Mouse (Mus musculus) forebrain, embryonic 11.5 days (tissue): ENCODE results near the gene Adm2. TPM values are rescaled to one million over a fixed set of nuclear protein-coding genes. Genes with fewer than 3 reads are reported as not detected.

ENCODE experiments used
- ATAC-seq: fragments of 200-750 bp; cut with Nextera tagmentation; replicated peaks from 2 replicates; pipeline ENCODE4 v1.8.0; 2017; ENCODE audit warnings: moderate TSS enrichment; ENCODE audit not compliant: low FRiP score
- DNase-seq: peaks from one replicate; pipeline ENCODE4 v3.0.0-alpha.2; 2017; ENCODE audit warnings: low spot score
- H3K27ac ChIP-seq: fragments of 300-500 bp; sonication (generic); 2 replicates; pipeline ENCODE4 v1.5.1; 2014; ENCODE audit warnings: low read depth, low read length
- H3K27me3 ChIP-seq: fragments of 300-500 bp; sonication (generic); 2 replicates; pipeline ENCODE4 v1.6.1; 2014; ENCODE audit warnings: mild to moderate bottlenecking, low read length, mixed read lengths; ENCODE audit not compliant: control insufficient read depth, insufficient read depth
- H3K36me3 ChIP-seq: fragments of 300-500 bp; sonication (generic); 2 replicates; pipeline ENCODE4 v1.6.1; 2014; ENCODE audit warnings: mild to moderate bottlenecking, low read length, moderate library complexity, mixed read lengths; ENCODE audit not compliant: control insufficient read depth, insufficient read depth
- H3K4me1 ChIP-seq: fragments of 300-500 bp; sonication (generic); replicated peaks from 2 replicates; pipeline ENCODE4 v1.6.1; 2014; ENCODE audit warnings: low read length, mixed read lengths; ENCODE audit not compliant: control insufficient read depth, insufficient read depth
- H3K4me2 ChIP-seq: fragments of 300-500 bp; sonication (generic); 2 replicates; pipeline ENCODE4 v1.6.1; 2014; ENCODE audit warnings: low read depth, mild to moderate bottlenecking, low read length, moderate library complexity, mixed read lengths; ENCODE audit not compliant: severe bottlenecking
- H3K4me3 ChIP-seq: fragments of 300-500 bp; sonication (generic); 2 replicates; pipeline ENCODE4 v1.5.1; 2014; ENCODE audit warnings: low read depth, low read length
- H3K9ac ChIP-seq: fragments of 300-500 bp; sonication (generic); 2 replicates; pipeline ENCODE4 v1.6.1; 2014; ENCODE audit warnings: low read length
- H3K9me3 ChIP-seq: fragments of 300-500 bp; sonication (generic); 2 replicates; pipeline ENCODE4 v1.6.1; 2016; ENCODE audit warnings: low read length, mixed read lengths; ENCODE audit not compliant: control insufficient read depth
- WGBS: fragments of 180-500 bp; shearing (Covaris S2); extraction: QIAGEN DNeasy Blood & Tissue Kit; methylation state at CpG from one replicate; pipeline ENCODE4 v1.1.7; 2014; 5-methylcytosine and 5-hydroxymethylcytosine counted together
- polyA plus RNA-seq: library from polyadenylated mRNA; unstranded; fragments of >200 nt; fragmentation: Nextera tagmentation; extraction: Ambion mirVana; gene quantifications from 2 replicates; pipeline ENCODE4 v1.2.1, GENCODE M21; 2014

Gene Adm2
- polyA plus RNA-seq, 1 experiment from 2014 or later: 0.15 TPM

DNA sequence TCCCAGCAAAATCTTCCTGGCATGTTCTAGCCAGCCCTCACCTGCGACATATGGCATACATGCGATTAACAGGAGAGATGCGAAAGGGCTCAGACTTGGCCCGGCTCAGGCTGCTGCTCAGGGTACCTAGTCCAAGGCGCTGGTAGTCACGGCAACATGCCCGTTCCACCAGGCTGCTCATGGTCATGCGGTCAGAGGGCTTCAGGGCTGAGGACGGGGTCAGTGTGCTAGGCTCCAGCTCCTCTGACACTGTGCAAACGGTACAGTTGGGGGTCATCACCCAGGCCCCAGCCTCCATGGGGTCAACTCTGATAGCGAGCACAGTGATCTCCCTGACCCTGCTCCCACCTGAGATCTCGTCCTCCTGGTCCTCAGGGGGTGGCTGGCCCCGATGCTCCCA, 22.3 kb upstream of the Adm2 start:
- Histone ChIP-seq H3K9ac (no peak overlapping the region), H3K36me3 (peaks cover 10% of the 10 kb centered on the region), H3K9me3 (no peaks in the 10 kb centered on the region), H3K4me2 (no peak overlapping the region), H3K4me1 (no peaks in the 10 kb centered on the region), H3K27me3 (no peaks in the 10 kb centered on the region), H3K4me3 (no peak overlapping the region), H3K27ac (no peak overlapping the region)
- ATAC-seq (no peak), DNase-seq (no peak)
- 91% methylated on average over 13 of the region's 13 CpGs for WGBS

- WGBS: 96% methylated on average over 8 of the region's 8 CpGs
- H3K4me2 ChIP-seq: no peak overlapping the region
- H3K36me3 ChIP-seq: peaks cover 10% of the 10 kb centered on the region
- DNase-seq: no peak
- no peak for ATAC-seq
- H3K9me3 ChIP-seq: no peaks in the 10 kb centered on the region
- no peak overlapping the region for H3K9ac ChIP-seq
- no peak overlapping the region for H3K4me3 ChIP-seq
- H3K4me1 ChIP-seq: no peaks in the 10 kb centered on the region
- no peaks in the 10 kb centered on the region for H3K27me3 ChIP-seq
- H3K27ac ChIP-seq: no peak overlapping the region
These were observed 21.9 kb upstream of the Adm2 start for GRCm38 (mm10) chr15:89300600-89300999.

DNA sequence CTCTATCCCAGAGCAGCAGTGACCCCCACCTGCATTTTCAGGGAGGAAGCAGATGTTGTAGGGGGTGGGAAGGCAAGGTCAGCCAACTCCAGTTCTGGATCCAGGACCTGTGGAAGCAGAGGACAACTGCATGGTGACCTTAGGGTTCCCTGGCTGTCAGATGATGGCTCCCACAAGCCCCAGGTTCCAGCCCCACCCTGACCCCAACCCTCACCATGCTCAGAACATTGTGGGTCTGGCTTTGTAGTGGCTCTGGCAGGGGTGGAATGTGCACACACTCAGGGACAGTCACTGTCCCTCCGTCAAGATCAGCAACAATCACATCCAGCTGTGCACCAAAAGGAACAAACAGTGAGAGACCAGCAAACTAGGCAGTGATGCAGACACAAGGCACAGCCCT, 16.6 kb upstream of the Adm2 start:
- 72% methylated on average over 1 of the region's 1 CpGs for WGBS
- no peak overlapping the region for H3K4me3 ChIP-seq
- DNase-seq: no peak
- H3K27me3 ChIP-seq: no peaks in the 10 kb centered on the region
- H3K4me1 ChIP-seq: no peaks in the 10 kb centered on the region
- H3K27ac ChIP-seq: no peak overlapping the region
- H3K36me3 ChIP-seq: peaks cover 11% of the 10 kb centered on the region
- no peak overlapping the region for H3K9ac ChIP-seq
- no peaks in the 10 kb centered on the region for H3K9me3 ChIP-seq
- ATAC-seq: no peak
- H3K4me2 ChIP-seq: no peak overlapping the region

DNA sequence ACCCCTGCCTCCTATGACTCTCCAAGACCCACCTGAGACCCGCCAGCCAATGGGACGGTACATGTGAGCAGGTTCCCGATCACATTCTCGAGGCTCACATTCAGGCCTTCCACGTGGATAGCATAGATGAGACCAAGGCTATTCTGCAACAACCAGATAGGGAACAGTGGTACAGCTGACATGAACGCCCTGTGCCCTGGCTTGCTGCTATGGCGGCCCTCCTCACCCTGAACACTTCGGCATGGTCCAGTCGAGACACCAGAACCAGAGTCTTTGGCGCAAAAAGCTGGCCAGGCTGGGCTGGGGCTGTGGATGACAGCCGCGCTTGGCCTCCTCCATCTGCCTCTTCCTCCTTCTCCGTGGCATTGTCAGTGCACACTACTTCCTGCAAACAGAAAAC, 15.1 kb upstream of the Adm2 start:
- H3K4me3 ChIP-seq: no peak overlapping the region
- H3K9me3 ChIP-seq: no peaks in the 10 kb centered on the region
- H3K9ac ChIP-seq: no peak overlapping the region
- no peaks in the 10 kb centered on the region for H3K27me3 ChIP-seq
- no peak overlapping the region for H3K4me2 ChIP-seq
- no peak for ATAC-seq
- peaks cover 4% of the 10 kb centered on the region for H3K36me3 ChIP-seq
- no peak overlapping the region for H3K27ac ChIP-seq
- 92% methylated on average over 13 of the region's 13 CpGs for WGBS
- no peaks in the 10 kb centered on the region for H3K4me1 ChIP-seq
- no peak for DNase-seq

DNA sequence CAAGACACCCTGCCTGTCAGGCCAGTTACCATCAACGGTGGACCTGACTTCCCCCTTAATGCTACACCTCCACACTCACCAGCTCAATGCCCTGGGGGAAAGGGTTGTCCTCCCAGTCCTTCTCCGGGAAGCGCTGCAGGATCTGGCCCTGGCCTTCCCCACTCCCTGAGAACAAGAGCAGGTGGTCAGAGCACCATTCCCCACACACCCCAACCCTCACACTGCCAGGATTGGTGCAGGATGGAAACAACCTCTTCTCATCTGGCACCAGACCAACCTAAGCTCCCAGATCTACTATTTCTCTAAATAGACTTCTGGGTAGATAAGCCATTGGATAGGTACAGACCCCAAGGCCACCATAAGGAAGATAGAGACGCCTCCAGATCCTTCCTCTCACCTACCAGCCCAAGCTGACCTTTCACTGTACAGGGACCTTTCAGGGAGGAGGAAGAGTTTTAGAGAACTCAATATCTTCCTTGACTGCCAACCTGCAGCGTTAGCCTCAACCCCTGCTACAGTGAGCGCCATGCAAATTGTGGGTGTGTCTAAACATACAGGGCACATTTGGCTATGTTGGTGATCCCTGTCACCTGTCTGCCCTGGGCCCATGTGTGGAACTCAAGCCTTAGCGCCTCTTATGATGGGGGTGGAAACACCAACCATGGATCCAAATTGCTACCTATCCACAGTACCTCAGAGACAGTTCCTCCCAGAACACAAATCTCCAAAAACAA, 13.9 kb upstream of the Adm2 start:
- Histone ChIP-seq H3K27ac (no peak overlapping the region), H3K4me3 (no peak overlapping the region), H3K36me3 (peaks cover 4% of the 10 kb centered on the region), H3K27me3 (no peaks in the 10 kb centered on the region), H3K9ac (no peak overlapping the region), H3K9me3 (no peaks in the 10 kb centered on the region), H3K4me1 (peaks cover 2% of the 10 kb centered on the region; the same call in 1 of the 2 replicates), H3K4me2 (no peak overlapping the region)
- 89% methylated on average over 7 of the region's 7 CpGs for WGBS
- ATAC-seq (no peak), DNase-seq (peak; percentile 34)

- H3K9me3 ChIP-seq: no peaks in the 10 kb centered on the region
- H3K4me2 ChIP-seq: no peak overlapping the region
- 84% methylated on average over 6 of the region's 6 CpGs for WGBS
- peaks cover 4% of the 10 kb centered on the region for H3K36me3 ChIP-seq
- DNase-seq (no peak), ATAC-seq (no peak)
- no peak overlapping the region for H3K4me3 ChIP-seq
- H3K27ac ChIP-seq: no peak overlapping the region
- H3K4me1 ChIP-seq: peaks cover 8% of the 10 kb centered on the region; the same call in 1 of the 2 replicates
- H3K9ac ChIP-seq: no peak overlapping the region
- no peaks in the 10 kb centered on the region for H3K27me3 ChIP-seq
These were observed 12.5 kb upstream of the Adm2 start for GRCm38 (mm10) chr15:89309962-89310498.

DNA sequence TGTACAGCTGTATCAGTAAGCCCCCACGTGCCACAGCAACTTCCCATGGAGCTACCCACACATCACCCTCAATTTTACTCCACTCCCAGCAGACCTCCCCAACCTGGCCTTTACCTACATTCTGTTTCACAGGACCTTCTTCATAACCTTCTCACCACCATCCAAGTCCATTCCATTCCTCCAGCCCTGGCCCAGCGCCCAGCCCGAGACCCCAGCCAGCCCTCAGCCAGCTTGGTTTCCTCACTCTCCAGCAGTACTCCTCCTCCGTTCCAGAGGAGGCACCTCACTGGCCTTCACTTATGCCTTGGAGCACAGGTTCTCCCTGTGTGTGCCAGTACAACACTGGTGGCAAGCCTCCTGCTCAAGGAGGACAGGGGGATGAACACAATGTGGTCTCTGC, 9.2 kb upstream of the Adm2 start:
- no peaks in the 10 kb centered on the region for H3K9me3 ChIP-seq
- no peaks in the 10 kb centered on the region for H3K36me3 ChIP-seq
- peaks cover 11% of the 10 kb centered on the region; the same call in 1 of the 2 replicates for H3K4me1 ChIP-seq
- H3K9ac ChIP-seq: no peak overlapping the region
- ATAC-seq (no peak), DNase-seq (no peak)
- H3K27ac ChIP-seq: no peak overlapping the region
- no peak overlapping the region for H3K4me3 ChIP-seq
- WGBS: 79% methylated on average over 4 of the region's 4 CpGs
- H3K27me3 ChIP-seq: no peaks in the 10 kb centered on the region
- H3K4me2 ChIP-seq: peak overlapping the region; percentile 18; the same call in 1 of the 2 replicates

GRCm38 (mm10) chr15:89314107-89314506, 8.4 kb upstream of the Adm2 start:
- no peak overlapping the region for H3K27ac ChIP-seq
- H3K9me3 ChIP-seq: no peaks in the 10 kb centered on the region
- no peaks in the 10 kb centered on the region for H3K36me3 ChIP-seq
- H3K9ac ChIP-seq: peak overlapping the region; percentile 88
- no peak for DNase-seq
- H3K4me1 ChIP-seq: peaks cover 11% of the 10 kb centered on the region; the same call in 1 of the 2 replicates
- no peaks in the 10 kb centered on the region for H3K27me3 ChIP-seq
- peak overlapping the region; percentile 92 for H3K4me2 ChIP-seq
- WGBS: 34% methylated on average over 3 of the region's 3 CpGs
- peak overlapping the region; percentile 92 for H3K4me3 ChIP-seq
- no peak for ATAC-seq
